Mouse (Mus musculus) embryonic facial prominence, embryonic 12.5 days (tissue): ENCODE data around the gene Gm8108. TPM values are rescaled to one million over a fixed set of nuclear protein-coding genes. Genes with fewer than 3 reads are reported as not detected.
"Not testable (repeated sequence)": the region's sequence is repeated elsewhere in the genome, so short reads cannot be mapped to it uniquely, and the experiment has no call there.

ENCODE experiments used
- ATAC-seq: fragments of 200-750 bp; cut with Nextera tagmentation; 2 replicates; pipeline ENCODE4 v1.8.0; 2017; ENCODE audit not compliant: insufficient number of reproducible peaks, insufficient read depth, low FRiP score, low TSS enrichment
- H3K27ac ChIP-seq: fragments of 300-500 bp; sonication (generic); 2 replicates; pipeline ENCODE4 v1.5.1; 2016; ENCODE audit warnings: mild to moderate bottlenecking
- H3K27me3 ChIP-seq: fragments of 300-500 bp; sonication (generic); 2 replicates; pipeline ENCODE4 v1.6.1; 2016; ENCODE audit warnings: mild to moderate bottlenecking, moderate library complexity
- H3K36me3 ChIP-seq: fragments of 300-500 bp; sonication (generic); 2 replicates; pipeline ENCODE4 v1.6.1; 2016; ENCODE audit warnings: mild to moderate bottlenecking
- H3K4me1 ChIP-seq: fragments of 300-500 bp; sonication (generic); 2 replicates; pipeline ENCODE4 v1.6.1; 2016
- H3K4me2 ChIP-seq: fragments of 300-500 bp; sonication (generic); replicated peaks from 2 replicates; pipeline ENCODE4 v1.6.1; 2016; ENCODE audit warnings: mild to moderate bottlenecking, moderate library complexity
- H3K4me3 ChIP-seq: fragments of 300-500 bp; sonication (generic); 2 replicates; pipeline ENCODE4 v1.5.1; 2016; ENCODE audit warnings: mild to moderate bottlenecking
- H3K9ac ChIP-seq: fragments of 300-500 bp; sonication (generic); 2 replicates; pipeline ENCODE4 v1.6.1; 2016; ENCODE audit warnings: mild to moderate bottlenecking, moderate library complexity
- H3K9me3 ChIP-seq: fragments of 300-500 bp; sonication (generic); 2 replicates; pipeline ENCODE4 v1.6.1; 2016; ENCODE audit warnings: mild to moderate bottlenecking, moderate library complexity
- WGBS: fragments of 180-500 bp; shearing (Covaris S2); methylation state at CpG from one replicate; pipeline ENCODE4 v1.1.7; 2016; 5-methylcytosine and 5-hydroxymethylcytosine counted together
- polyA plus RNA-seq: library from polyadenylated mRNA; unstranded; fragments of >200 nt; fragmentation: Nextera tagmentation; extraction: Ambion mirVana; gene quantifications from 2 replicates; pipeline ENCODE4 v1.2.1, GENCODE M21; 2016

Gm8108 gene
- 1.1 TPM in 1 of 2 replicates, not detected in the other for polyA plus RNA-seq

DNA sequence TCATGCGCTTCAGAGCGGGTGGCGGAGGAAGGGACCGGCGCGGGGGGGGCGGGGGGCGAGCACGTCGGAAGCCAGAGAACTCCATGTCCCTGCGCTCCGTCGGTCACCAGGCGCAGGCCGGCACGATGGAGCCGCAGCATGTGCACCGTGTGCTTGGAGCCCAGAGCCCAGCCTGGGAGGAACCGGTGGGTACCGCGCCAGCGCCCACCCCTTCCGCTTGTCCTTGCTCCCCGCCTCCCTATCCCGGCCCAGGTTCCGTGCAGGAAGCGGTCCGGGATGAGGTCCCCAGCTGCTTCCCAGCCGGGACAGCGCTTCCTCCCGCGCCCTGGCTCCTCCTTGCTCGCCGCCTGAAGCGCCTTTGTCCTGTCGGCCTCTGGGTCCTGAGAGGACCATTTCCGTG is at the start of gene Gm8108:
TSS of gene Gm8108 (plus strand) at position 101 of the 400 bp plus-strand sequence.
- not testable (repeated sequence) for H3K27me3 ChIP-seq, H3K9ac ChIP-seq, ATAC-seq, H3K4me1 ChIP-seq, H3K27ac ChIP-seq, H3K36me3 ChIP-seq, H3K9me3 ChIP-seq
- whole genome bisulfite sequencing, result 2% methylated on average over 29 of the region's 37 CpGs
- Histone ChIP-seq H3K4me3 (peak within 1 kb of the TSS; percentile 43), H3K4me2 (peak within 1 kb of the TSS; percentile 54)

DNA sequence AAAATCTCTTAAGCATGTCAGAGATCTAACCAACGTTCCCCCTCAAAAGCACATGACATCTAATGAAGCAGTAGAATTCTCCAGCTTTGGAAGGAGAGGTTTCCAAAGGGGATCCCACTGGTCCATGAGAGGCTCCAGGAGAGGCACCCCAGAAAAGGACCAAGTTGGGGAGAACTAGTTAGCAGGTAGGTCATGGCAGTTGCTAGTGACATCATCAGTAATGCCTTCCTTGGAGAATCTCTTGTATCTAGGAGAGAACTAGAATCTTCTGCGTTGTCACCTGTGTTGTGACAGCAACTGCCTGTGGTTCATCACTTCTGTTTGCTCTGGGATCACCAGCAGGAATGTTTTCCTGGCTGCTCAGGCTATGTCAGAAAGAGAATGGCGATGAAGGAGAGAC is 26.5 kb upstream of the Gm8108 start, which contains the start of gene Gm3115:
TSS of gene Gm3115 (plus strand) at position 301 of the 400 bp plus-strand sequence.
- H3K9me3 ChIP-seq, H3K4me2 ChIP-seq, H3K27ac ChIP-seq, H3K36me3 ChIP-seq, H3K4me1 ChIP-seq, ATAC-seq, H3K4me3 ChIP-seq, H3K9ac ChIP-seq, H3K27me3 ChIP-seq: not testable (repeated sequence)
- 55% methylated on average over 3 of the region's 3 CpGs for WGBS

DNA sequence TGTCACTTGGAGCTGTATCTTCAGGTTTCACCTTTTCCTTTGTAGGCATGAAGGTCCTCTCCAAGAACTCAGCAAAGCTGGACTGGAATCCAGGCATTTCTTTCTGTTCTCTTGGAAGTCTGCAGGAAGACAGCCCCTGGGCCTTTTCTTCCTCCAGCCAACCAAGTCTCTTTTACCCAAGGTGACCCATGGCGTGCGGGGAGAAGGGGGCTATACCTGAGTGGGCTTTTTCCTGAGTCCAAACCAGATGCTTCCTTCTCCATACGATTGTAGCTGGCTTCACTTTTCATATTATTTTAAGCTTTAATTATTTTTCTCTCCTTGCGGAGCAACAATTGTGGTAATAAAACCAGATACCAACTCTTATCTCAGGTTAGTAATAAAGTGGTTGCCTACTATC is 31.3 kb downstream of the Gm8108 start:
- 86% methylated on average over 4 of the region's 4 CpGs for WGBS
- H3K4me3 ChIP-seq, H3K36me3 ChIP-seq, H3K9me3 ChIP-seq, ATAC-seq, H3K27me3 ChIP-seq, H3K4me1 ChIP-seq, H3K27ac ChIP-seq, H3K9ac ChIP-seq, H3K4me2 ChIP-seq: not testable (repeated sequence)

DNA sequence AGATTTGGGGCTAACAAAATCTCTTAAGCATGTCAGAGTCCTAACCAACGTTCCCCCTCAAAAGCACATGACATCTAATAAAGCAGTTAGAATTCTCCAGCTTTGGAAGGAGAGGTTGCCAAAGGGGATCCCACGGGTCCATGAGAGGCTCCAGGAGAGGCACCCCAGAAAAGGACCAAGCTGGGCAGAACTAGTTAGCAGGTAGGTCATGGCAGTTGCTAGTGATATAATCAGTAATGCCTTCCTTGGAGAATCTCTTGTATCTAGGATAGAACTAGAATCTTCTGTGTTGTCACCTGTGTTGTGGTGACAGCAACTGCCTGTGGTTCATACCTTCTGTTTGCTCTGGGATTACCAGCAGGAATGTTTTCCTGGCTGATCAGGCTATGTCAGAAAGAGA is 54.4 kb downstream of the Gm8108 start, which contains the start of gene Gm3127:
TSS of gene Gm3127 (plus strand) at position 301 of the 400 bp plus-strand sequence.
- WGBS, result 73% methylated on average over 1 of the region's 2 CpGs
- ATAC-seq, result not testable (repeated sequence)

DNA sequence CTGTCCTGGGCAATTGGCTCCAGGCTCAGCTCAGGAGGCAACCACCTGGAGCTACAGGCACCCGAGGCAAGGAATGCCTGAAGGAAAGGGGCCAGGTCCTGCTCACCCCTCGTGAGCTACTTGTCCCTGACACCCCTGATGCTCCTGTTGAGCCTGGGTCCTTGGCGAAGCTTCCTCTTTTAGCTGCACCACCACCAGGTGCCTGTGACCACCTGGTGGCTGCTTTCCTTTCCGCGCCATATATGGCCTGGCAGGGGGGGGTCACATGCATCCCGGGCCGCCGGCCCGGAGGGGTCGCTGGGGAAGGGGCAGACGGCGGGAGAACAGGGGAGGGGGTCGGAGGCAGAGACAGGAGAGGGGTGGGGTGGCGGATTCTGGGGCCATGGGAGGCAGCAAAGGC is 71.7 kb downstream of the Gm8108 start:
- ATAC-seq, H3K36me3 ChIP-seq, H3K9me3 ChIP-seq, H3K4me1 ChIP-seq, H3K27ac ChIP-seq, H3K27me3 ChIP-seq: not testable (repeated sequence)
- WGBS, result 6% methylated on average over 11 of the region's 14 CpGs
- Histone ChIP-seq H3K4me2 (peak overlapping the region; percentile 63), H3K4me3 (peak overlapping the region; percentile 34), H3K9ac (0 out of 2 replicates have a peak overlapping the region, but pooled peaks have one; percentile 44)

More for the DNA sequence above, 54.4 kb downstream of the Gm8108 start, which contains the start of gene Gm3127:
- not testable (repeated sequence) for H3K4me1 ChIP-seq, H3K36me3 ChIP-seq, H3K27ac ChIP-seq, H3K27me3 ChIP-seq, H3K4me3 ChIP-seq, H3K4me2 ChIP-seq, H3K9ac ChIP-seq, H3K9me3 ChIP-seq

Other genes with a start within 250 kb of the Gm8108 start
- gene Gm2916, start 226.4 kb upstream of the Gm8108 start, polyA plus RNA-seq, result 0.13 and 0.15 TPM in 2 replicates
- gene Gm3029, start 178.8 kb upstream of the Gm8108 start, polyA plus RNA-seq, result not detected in 2 replicates
- gene Gm3095, start 147.0 kb upstream of the Gm8108 start, polyA plus RNA-seq, result not detected in 2 replicates
- gene Gm3099, start 112.1 kb upstream of the Gm8108 start, polyA plus RNA-seq, result not detected in 2 replicates
- gene Gm5796, start 86.6 kb upstream of the Gm8108 start, polyA plus RNA-seq, result 0.50 and 0.81 TPM in 2 replicates
- gene Gm3115, start 26.4 kb upstream of the Gm8108 start, polyA plus RNA-seq, result not detected in 2 replicates
- not detected in 2 replicates for gene Gm3127, start 54.5 kb downstream of the Gm8108 start, polyA plus RNA-seq
- 1.0 and 1.2 TPM in 2 replicates for gene Gm2974, start 72.0 kb downstream of the Gm8108 start, polyA plus RNA-seq
- gene Gm3138, start 139.1 kb downstream of the Gm8108 start, polyA plus RNA-seq, result not detected in 2 replicates
- not detected in 2 replicates for gene Gm3149, start 206.8 kb downstream of the Gm8108 start, polyA plus RNA-seq
- gene 2610042L04Rik, start 224.2 kb downstream of the Gm8108 start, polyA plus RNA-seq, result 0.72 and 0.78 TPM in 2 replicates